Mouse (Mus musculus) adrenal gland, adult 2 months (tissue): ENCODE measurements around the gene Atoh8. TPM values are rescaled to one million over a fixed set of nuclear protein-coding genes. Genes with fewer than 3 reads are reported as not detected.

Experiments
- DNase-seq: peaks from one replicate; pipeline ENCODE4 v3.0.0; 2021
- long read RNA-seq: library from polyadenylated mRNA; stranded (forward); transcript quantifications from one replicate; pipeline ENCODE4 v2.0.0, GENCODE M21; 2021
- polyA plus RNA-seq: library from polyadenylated mRNA; depleted of rRNA; stranded (reverse); fragments of >200 nt; gene quantifications from 2 replicates; pipeline ENCODE4 v1.2.3, GENCODE M21; 2012; rRNA removed
- total RNA-seq, 2 experiments: library from RNA; stranded (reverse); gene quantifications; 2 replicates each; pipeline ENCODE4 v1.2.3; 2021

Gene Atoh8
- total RNA-seq, result 1 to 10 TPM; 2.3 to 3.1 TPM
- 5.5 and 8.3 TPM in 2 replicates for polyA plus RNA-seq
- long read RNA-seq, transcript Atoh8-201 (3 exons, 2,355 nt), result major isoform, 6 of 6 reads
- long read RNA-seq, partial matches to known transcripts, result 0 of 6 reads
- long read RNA-seq, other reads (novel, unspliced or antisense), result 0 of 6 reads

- peak; percentile 83 for DNase-seq
These were observed at the start of gene Atoh8 for GRCm38 (mm10) chr6:72235098-72235806. TSS of gene Atoh8 (minus strand) at chr6:72235577.

- DNase-seq, result no peak
These were observed 48.5 kb upstream of the Atoh8 start for GRCm38 (mm10) chr6:72283914-72284313.

GRCm38 (mm10) chr6:72280410-72280998, 45.1 kb upstream of the Atoh8 start:
- no peak for DNase-seq

DNA sequence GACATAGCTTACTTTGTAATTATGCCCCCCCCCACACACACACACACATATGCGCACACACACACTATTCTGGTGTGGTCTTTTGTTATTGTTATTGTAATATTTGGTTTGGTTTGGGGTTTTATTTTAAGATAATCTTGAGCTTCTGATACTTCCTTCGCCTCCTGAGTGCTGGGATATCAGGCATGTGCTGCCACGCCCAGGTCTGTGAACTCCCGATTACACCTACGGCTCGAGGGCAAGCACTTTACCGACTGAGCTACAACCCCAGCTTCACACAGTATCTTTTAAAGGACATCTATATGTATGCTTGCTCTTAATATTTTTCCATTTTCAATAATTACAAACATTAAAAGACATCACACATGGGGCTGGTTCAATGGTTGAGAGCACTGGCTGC, 44.1 kb upstream of the Atoh8 start:
- DNase-seq, result no peak

DNA sequence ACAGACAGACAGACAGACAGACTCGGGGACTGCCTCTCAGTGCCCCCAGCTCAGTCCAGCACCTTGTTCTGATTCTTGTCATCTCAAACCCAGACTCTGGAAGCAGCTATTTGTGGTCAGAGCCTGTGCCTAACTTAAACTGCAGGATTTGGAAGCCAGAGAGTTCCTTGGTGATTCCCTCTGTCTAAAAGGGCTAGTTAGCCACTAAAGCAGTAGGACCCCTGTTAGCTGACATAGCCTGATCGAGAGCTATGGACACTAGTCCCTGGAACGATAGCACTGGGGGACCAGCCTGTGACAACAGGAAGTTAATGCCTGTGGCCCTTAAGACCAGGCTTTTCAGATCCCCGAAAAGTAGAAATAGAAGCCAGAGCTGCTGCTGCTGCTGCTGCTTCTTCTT, 43.5 kb upstream of the Atoh8 start:
- DNase-seq, result no peak

DNA sequence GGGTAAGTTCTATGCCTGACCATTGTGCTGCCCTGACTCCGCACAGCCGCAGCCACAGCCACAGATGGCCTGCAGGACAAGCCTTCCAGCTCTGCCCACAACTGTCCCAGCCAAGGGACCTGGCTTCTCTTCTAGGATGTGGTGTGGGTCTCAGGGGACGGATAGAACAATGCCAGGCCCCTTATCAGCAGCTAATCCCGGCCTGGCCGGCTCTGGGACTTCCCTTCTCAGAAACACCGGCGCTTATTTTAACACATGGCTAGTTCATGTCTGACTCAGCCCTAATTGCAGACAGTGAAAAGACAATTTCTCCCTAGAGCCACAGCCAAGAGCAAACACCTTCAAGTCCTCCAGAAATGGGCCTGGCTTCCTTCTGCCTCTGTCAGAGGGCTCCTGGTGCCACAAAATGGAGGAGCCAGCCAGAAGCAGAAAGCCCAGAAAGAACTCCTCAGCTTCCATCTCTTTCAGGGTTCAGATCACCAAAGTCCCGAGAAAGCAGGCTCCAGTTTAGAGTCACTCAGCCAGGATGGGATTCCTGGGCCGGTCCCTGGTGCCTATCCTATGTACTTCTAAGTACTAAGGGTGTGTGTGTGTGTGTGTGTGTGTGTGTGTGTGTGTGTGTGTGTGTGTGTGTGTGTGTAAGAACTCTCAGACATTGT, 42.3 kb upstream of the Atoh8 start:
- peak; percentile 41 for DNase-seq

- no peak for DNase-seq
These were observed 41.6 kb upstream of the Atoh8 start for GRCm38 (mm10) chr6:72276972-72277441.

GRCm38 (mm10) chr6:72276141-72276540, 40.8 kb upstream of the Atoh8 start:
- no peak for DNase-seq

DNA sequence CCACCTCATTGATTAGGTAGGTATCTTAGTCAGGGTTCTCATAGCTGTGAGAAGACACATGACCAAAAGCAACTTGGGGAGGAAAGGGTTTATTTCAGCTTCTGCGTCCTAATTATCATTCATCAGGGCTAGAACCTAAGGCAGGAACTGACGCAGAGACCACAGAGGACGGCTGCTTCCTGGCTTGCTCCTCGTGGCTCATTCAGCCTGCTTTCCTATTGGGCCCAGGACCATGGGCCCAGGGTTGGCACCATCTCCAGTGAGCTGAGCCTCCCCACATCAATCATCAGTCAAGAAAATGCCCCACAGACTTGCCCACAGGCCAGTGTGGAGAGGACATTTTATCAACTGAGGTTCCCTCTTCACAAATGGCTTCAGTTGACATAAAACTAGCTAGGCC, 40.1 kb upstream of the Atoh8 start:
- DNase-seq, result no peak

DNA sequence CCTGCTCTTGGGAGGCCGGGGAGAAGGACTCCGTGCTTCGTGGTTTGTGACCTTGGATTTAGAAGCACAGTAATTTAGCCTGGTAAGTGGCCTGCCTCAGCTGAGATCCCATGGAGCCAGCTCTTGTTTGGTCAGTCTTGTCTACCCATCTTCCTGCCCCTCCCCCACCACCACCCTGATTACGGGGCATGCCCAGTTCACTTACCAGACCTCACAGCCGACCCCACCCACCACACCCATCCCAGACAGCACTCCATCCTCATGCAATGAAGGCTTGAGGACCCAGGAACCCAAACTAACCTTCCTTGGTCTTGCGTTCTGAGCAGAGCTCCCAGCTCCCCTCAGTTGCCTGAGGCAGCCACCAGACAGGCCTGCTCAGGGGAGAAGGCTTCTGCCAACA, 37.8 kb upstream of the Atoh8 start:
- no peak for DNase-seq

DNA sequence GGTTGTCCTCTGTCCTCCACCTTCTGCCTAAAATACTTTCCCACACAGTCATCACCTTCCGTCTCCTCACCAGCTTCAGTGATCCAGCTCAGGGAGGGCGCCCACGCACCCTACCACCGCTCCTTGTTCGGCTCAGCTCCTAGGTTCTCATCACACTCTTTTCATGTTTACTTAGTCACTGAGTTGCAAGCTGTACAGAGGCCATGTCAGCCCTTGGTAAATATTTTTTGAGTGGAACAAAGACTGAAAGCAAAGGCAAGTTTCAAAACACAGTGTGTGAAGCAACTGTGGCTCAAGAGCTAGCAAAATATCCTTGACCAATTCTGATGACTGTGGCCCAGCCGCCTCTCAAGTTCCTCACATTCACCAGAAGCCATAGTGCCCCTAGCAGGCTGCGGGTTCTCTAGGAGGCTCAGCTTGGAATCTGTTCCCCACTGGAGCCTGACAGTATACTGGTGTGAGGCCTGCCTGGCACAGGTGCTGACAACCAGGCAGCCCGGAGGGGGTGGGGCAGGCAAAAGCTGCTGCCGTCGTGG, 36.9 kb upstream of the Atoh8 start:
- DNase-seq, result peak; percentile 33

DNA sequence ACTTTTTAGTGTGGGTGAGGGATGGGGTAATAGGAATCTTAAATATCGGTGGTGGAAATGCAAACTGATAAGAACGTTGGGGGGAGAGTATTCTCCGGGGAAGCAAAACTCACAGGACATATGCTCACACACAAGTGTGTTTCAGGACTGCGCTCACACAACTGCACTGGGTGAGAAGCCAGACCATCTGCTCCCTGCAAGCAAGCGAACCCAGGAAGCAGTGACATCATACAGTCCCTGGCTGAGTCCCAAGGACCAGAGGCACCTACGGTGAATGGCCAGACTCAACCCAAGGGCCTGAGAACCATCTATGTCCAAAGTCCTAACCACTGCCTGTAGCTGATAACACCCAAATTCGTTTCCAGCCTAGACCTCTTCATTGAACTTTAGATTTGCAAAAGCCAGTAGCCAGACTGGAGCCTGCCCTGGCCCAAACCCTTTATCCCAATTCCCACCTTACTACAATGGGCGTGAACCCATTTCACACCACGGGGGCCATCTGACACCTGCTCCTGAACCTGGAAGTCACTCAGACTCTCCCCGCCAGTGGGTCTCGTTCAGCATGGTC, 35.7 kb upstream of the Atoh8 start:
- DNase-seq, result peak; percentile 26

GRCm38 (mm10) chr6:72270258-72270657, 34.9 kb upstream of the Atoh8 start:
- no peak for DNase-seq

GRCm38 (mm10) chr6:72268149-72268847, 32.9 kb upstream of the Atoh8 start:
- DNase-seq, result no peak

DNA sequence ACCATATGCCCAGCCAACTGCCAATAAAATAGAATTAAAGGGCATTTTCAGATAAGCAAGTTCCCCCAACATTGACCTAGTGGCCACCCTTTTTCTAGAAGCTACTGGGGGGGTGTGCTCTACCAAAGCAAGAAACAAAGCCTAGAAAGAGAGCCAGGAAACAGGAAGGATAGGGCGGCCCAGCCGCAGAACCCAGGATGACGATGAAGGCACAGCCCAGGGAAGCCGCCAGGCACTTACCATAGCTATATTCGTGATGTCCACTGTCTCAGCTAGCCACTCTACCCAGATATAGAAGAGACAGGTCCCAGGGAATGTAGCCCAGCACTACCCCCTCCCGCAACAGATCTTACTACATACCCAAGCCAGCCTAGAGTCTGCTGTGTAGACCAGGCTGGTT, 30.3 kb upstream of the Atoh8 start:
- DNase-seq, result no peak

DNA sequence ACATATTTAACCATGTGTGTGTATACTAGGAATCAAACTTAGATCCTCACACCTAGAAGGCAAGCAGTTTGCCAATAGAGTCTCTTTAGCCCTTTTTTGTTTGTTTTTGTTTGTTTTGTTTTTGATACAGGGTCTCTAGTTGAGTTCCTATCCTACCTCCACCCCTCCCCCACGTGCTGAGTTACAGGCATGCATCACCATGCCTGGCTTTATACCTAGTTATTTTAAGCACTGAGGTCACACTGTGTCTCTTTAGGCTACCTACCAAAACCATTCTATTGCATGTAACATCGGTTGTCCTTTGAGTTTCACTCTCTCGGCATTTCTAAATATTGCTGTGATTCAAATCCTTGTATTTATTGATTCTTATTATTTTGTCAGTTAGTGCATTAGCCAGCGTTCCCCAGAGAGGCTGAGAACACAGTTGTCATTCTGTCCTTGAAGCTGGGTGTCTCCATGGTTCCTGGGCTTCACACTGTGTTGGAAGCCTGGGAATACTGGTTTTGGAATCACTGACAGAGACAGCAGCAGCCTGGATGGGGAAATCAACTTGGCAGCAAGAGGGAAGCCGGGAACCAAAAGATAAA, 28.4 kb upstream of the Atoh8 start:
- DNase-seq, result no peak

- no peak for DNase-seq
These were observed 26.4 kb upstream of the Atoh8 start for GRCm38 (mm10) chr6:72261683-72262320.

GRCm38 (mm10) chr6:72260981-72261682, 25.8 kb upstream of the Atoh8 start:
- peak; percentile 88 for DNase-seq

- no peak for DNase-seq
These were observed 24.1 kb upstream of the Atoh8 start for GRCm38 (mm10) chr6:72259474-72259873.

GRCm38 (mm10) chr6:72255294-72255693, 19.9 kb upstream of the Atoh8 start:
- DNase-seq, result no peak
